Mouse (Mus musculus) lung, postnatal 0 days (tissue): ENCODE results near the gene Rnf135.

ENCODE experiments used
- CTCF ChIP-seq: IDR thresholded peaks from 2 replicates; pipeline ENCODE4 v1.5.1; 2016; ENCODE audit warnings: antibody characterized with exemption, mild to moderate bottlenecking
- EP300 ChIP-seq: IDR thresholded peaks from 2 replicates; pipeline ENCODE4 v1.6.1; 2016; ENCODE audit warnings: antibody characterized with exemption, mild to moderate bottlenecking, control low read depth

DNA sequence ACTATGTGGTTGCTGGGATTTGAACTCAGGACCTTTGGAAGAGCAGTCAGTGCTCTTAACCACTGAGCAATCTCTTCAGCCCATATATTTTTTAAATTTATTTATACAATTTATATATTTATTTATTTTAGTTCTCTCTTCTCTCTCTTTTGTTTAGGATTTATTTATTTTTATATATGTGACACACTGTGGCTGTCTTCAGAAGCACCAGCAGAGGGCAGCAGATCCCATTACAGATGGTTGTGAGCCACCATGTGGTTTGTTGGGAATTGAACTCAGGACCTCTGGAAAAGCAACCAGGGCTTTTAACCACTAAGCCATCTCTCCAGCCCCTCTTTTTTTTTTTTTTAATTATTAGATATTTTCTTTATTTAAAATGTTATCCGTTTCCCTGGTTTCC, 16.7 kb downstream of the Rnf135 start:
- TF ChIP-seq EP300 = no peak
- peak; percentile 65 for TF ChIP-seq CTCF
